Mouse (Mus musculus) R1 (cell line): ENCODE results near the gene Icam4.

ENCODE experiments used
- DNase-seq: peaks from one replicate; pipeline ENCODE4 v3.0.0-alpha.2; 2018; ENCODE audit warnings: low read depth, low spot score

The Icam4 gene

GRCm38 (mm10) chr9:21029291-21030054 lies at the start of gene Icam4:
Gene Icam4, plus strand, starts transcription at chr9:21029373.
- peak; percentile 91 for DNase-seq

GRCm38 (mm10) chr9:20979769-20980168 lies 49.4 kb upstream of the Icam4 start:
- no peak for DNase-seq

GRCm38 (mm10) chr9:20982171-20982570 lies 47.0 kb upstream of the Icam4 start:
- no peak for DNase-seq

- peak; percentile 91 for DNase-seq
Measured at GRCm38 (mm10) chr9:20983169-20983568, 46.0 kb upstream of the Icam4 start.

GRCm38 (mm10) chr9:20986952-20987686 lies 42.1 kb upstream of the Icam4 start:
- DNase-seq: no peak

- no peak for DNase-seq
Measured at GRCm38 (mm10) chr9:20987953-20988352, 41.2 kb upstream of the Icam4 start.

GRCm38 (mm10) chr9:20990861-20991260 lies 38.3 kb upstream of the Icam4 start:
- DNase-seq: peak; percentile 97

GRCm38 (mm10) chr9:20991587-20991986 lies 37.6 kb upstream of the Icam4 start:
- DNase-seq: no peak

- DNase-seq: no peak
Measured at GRCm38 (mm10) chr9:20993165-20993898, 35.8 kb upstream of the Icam4 start.

- DNase-seq: peak; percentile 42
Measured at GRCm38 (mm10) chr9:20995069-20995468, 34.1 kb upstream of the Icam4 start.

GRCm38 (mm10) chr9:20997065-20997464 lies 32.1 kb upstream of the Icam4 start:
- no peak for DNase-seq

- DNase-seq: peak; percentile 37
Measured at GRCm38 (mm10) chr9:20998337-20998736, 30.8 kb upstream of the Icam4 start.

- DNase-seq: peak; percentile 71
Measured at GRCm38 (mm10) chr9:21000811-21001210, 28.4 kb upstream of the Icam4 start.

GRCm38 (mm10) chr9:21001651-21002200 lies 27.4 kb upstream of the Icam4 start:
- peak; percentile 89 for DNase-seq

- no peak for DNase-seq
Measured at GRCm38 (mm10) chr9:21002270-21002626, 26.9 kb upstream of the Icam4 start.

GRCm38 (mm10) chr9:21002627-21003551 lies 26.3 kb upstream of the Icam4 start, which contains the start of gene Mrpl4:
Gene Mrpl4, plus strand, starts transcription at chr9:21002738.
- peak; percentile 94 for DNase-seq

GRCm38 (mm10) chr9:21007313-21007952 lies 21.7 kb upstream of the Icam4 start:
- no peak for DNase-seq

GRCm38 (mm10) chr9:21008007-21008406 lies 21.2 kb upstream of the Icam4 start:
- peak; percentile 75 for DNase-seq

GRCm38 (mm10) chr9:21010362-21010761 lies 18.8 kb upstream of the Icam4 start:
- DNase-seq: no peak

GRCm38 (mm10) chr9:21010939-21011541 lies 18.1 kb upstream of the Icam4 start:
- DNase-seq: peak; percentile 34
